Mouse (Mus musculus) liver, embryonic 11.5 days (tissue): ENCODE results near the gene Sp1. TPM values are rescaled to one million over a fixed set of nuclear protein-coding genes. Genes with fewer than 3 reads are reported as not detected.

Experiments used
- ATAC-seq: fragments of 200-750 bp; cut with Nextera tagmentation; replicated peaks from 2 replicates; pipeline ENCODE4 v1.8.0; 2017; ENCODE audit warnings: moderate number of reproducible peaks, mild to moderate bottlenecking, moderate TSS enrichment, moderate library complexity; ENCODE audit not compliant: low FRiP score
- DNase-seq: peaks from one replicate; pipeline ENCODE4 v3.0.0-alpha.2; 2017; ENCODE audit warnings: low spot score
- H3K27ac ChIP-seq: fragments of 300-500 bp; sonication (generic); 2 replicates; pipeline ENCODE4 v1.5.1; 2014; ENCODE audit warnings: mild to moderate bottlenecking, low read depth, low read length, control low read depth
- H3K27me3 ChIP-seq: fragments of 300-500 bp; sonication (generic); replicated peaks from 2 replicates; pipeline ENCODE4 v1.6.1; 2014; ENCODE audit warnings: low read length, mixed read lengths; ENCODE audit not compliant: control insufficient read depth, insufficient read depth
- H3K36me3 ChIP-seq: fragments of 300-500 bp; sonication (generic); 2 replicates; pipeline ENCODE4 v1.6.1; 2014; ENCODE audit warnings: mild to moderate bottlenecking, low read length, moderate library complexity, mixed read lengths; ENCODE audit not compliant: control insufficient read depth, insufficient read depth
- H3K4me1 ChIP-seq: fragments of 300-500 bp; sonication (generic); replicated peaks from 2 replicates; pipeline ENCODE4 v1.6.1; 2014; ENCODE audit warnings: low read length, mixed read lengths; ENCODE audit not compliant: control insufficient read depth, insufficient read depth
- H3K4me2 ChIP-seq: fragments of 300-500 bp; sonication (generic); 2 replicates; pipeline ENCODE4 v1.6.1; 2014; ENCODE audit warnings: mild to moderate bottlenecking, control low read depth, moderate library complexity
- H3K4me3 ChIP-seq: fragments of 300-500 bp; sonication (generic); 2 replicates; pipeline ENCODE4 v1.5.1; 2014; ENCODE audit warnings: low read depth, low read length, control low read depth
- H3K9ac ChIP-seq: fragments of 300-500 bp; sonication (generic); 2 replicates; pipeline ENCODE4 v1.6.1; 2014; ENCODE audit warnings: low read depth, low read length, control low read depth
- H3K9me3 ChIP-seq: fragments of 300-500 bp; sonication (generic); 2 replicates; pipeline ENCODE4 v1.6.1; 2016; ENCODE audit warnings: low read length, inconsistent platforms, mixed read lengths; ENCODE audit not compliant: control insufficient read depth
- WGBS: fragments of 180-500 bp; shearing (Covaris S2); extraction: QIAGEN DNeasy Blood & Tissue Kit; methylation state at CpG from one replicate; pipeline ENCODE4 v1.1.7; 2014; 5-methylcytosine and 5-hydroxymethylcytosine counted together
- polyA plus RNA-seq: library from polyadenylated mRNA; unstranded; fragments of >200 nt; fragmentation: Nextera tagmentation; extraction: Ambion mirVana; gene quantifications from 2 replicates; pipeline ENCODE4 v1.2.1, GENCODE M21; 2014

The Sp1 gene
- polyA plus RNA-seq, 1 experiment from 2014 or later: 9.7 TPM

GRCm38 (mm10) chr15:102458904-102459317 is 53.0 kb downstream of the Sp1 start, which contains the start of gene Prr13:
Gene Prr13, plus strand, starts transcription at chr15:102459028.
- WGBS: under 1% methylated on average over 19 of the region's 19 CpGs
- ATAC-seq: peak; percentile 79

GRCm38 (mm10) chr15:102459381-102459780 is 53.4 kb downstream of the Sp1 start:
- peaks cover 26% of the 10 kb centered on the region for H3K4me1 ChIP-seq
- peak; percentile 21; the same call in 1 of the 2 replicates for ATAC-seq
- 22% methylated on average over 6 of the region's 6 CpGs for WGBS

More at GRCm38 (mm10) chr15:102458904-102459317, 53.0 kb downstream of the Sp1 start, which contains the start of gene Prr13:
- Histone ChIP-seq H3K27me3 (no peaks in the 10 kb centered on the region), H3K9me3 (no peaks in the 10 kb centered on the region), H3K4me2 (peak within 1 kb of the TSS; percentile 72), H3K27ac (peak within 1 kb of the TSS; percentile 93), H3K4me3 (peak within 1 kb of the TSS; percentile 62), H3K36me3 (peaks cover 4% of the 10 kb centered on the region; the same call in 1 of the 2 replicates), H3K4me1 (peaks cover 26% of the 10 kb centered on the region), H3K9ac (peak within 1 kb of the TSS; percentile 65)
- peak; percentile 81 for DNase-seq

GRCm38 (mm10) chr15:102459847-102460246 is 53.9 kb downstream of the Sp1 start:
- Histone ChIP-seq H3K4me3 (peak overlapping the region; percentile 62), H3K27ac (peak overlapping the region; percentile 93), H3K36me3 (peaks cover 4% of the 10 kb centered on the region; the same call in 1 of the 2 replicates), H3K4me2 (peak overlapping the region; percentile 72), H3K27me3 (no peaks in the 10 kb centered on the region), H3K9ac (peak overlapping the region; percentile 46), H3K4me1 (peaks cover 26% of the 10 kb centered on the region), H3K9me3 (no peaks in the 10 kb centered on the region)
- peak; percentile 69 for ATAC-seq
- no peak for DNase-seq
- 26% methylated on average over 5 of the region's 5 CpGs for WGBS

More at GRCm38 (mm10) chr15:102459381-102459780, 53.4 kb downstream of the Sp1 start:
- DNase-seq: no peak
- peak overlapping the region; percentile 93 for H3K27ac ChIP-seq
- peak overlapping the region; percentile 65 for H3K9ac ChIP-seq
- H3K9me3 ChIP-seq: no peaks in the 10 kb centered on the region
- no peaks in the 10 kb centered on the region for H3K27me3 ChIP-seq
- H3K4me2 ChIP-seq: peak overlapping the region; percentile 72
- peak overlapping the region; percentile 62 for H3K4me3 ChIP-seq
- peaks cover 4% of the 10 kb centered on the region; the same call in 1 of the 2 replicates for H3K36me3 ChIP-seq

- peaks cover 26% of the 10 kb centered on the region for H3K4me1 ChIP-seq
- H3K4me2 ChIP-seq: peak overlapping the region; percentile 72
- 68% methylated on average over 12 of the region's 12 CpGs for WGBS
- peak overlapping the region; percentile 62 for H3K4me3 ChIP-seq
- ATAC-seq (no peak), DNase-seq (no peak)
- peaks cover 4% of the 10 kb centered on the region; the same call in 1 of the 2 replicates for H3K36me3 ChIP-seq
- no peaks in the 10 kb centered on the region for H3K9me3 ChIP-seq
- peak overlapping the region; percentile 93 for H3K27ac ChIP-seq
- peak overlapping the region; percentile 46 for H3K9ac ChIP-seq
- no peaks in the 10 kb centered on the region for H3K27me3 ChIP-seq
These were observed 54.5 kb downstream of the Sp1 start for GRCm38 (mm10) chr15:102460409-102460808.

- Histone ChIP-seq H3K36me3 (peaks cover 4% of the 10 kb centered on the region; the same call in 1 of the 2 replicates), H3K4me3 (peak overlapping the region; percentile 62), H3K9ac (peak overlapping the region; percentile 46), H3K27me3 (no peaks in the 10 kb centered on the region), H3K4me1 (peaks cover 26% of the 10 kb centered on the region), H3K27ac (peak overlapping the region; percentile 93), H3K9me3 (no peaks in the 10 kb centered on the region), H3K4me2 (peak overlapping the region; percentile 72)
- no peak for DNase-seq
- 34% methylated on average over 4 of the region's 4 CpGs for WGBS
- no peak for ATAC-seq
These were observed 55.0 kb downstream of the Sp1 start for GRCm38 (mm10) chr15:102460971-102461370.

- WGBS: 80% methylated on average over 9 of the region's 9 CpGs
- Histone ChIP-seq H3K36me3 (peaks cover 4% of the 10 kb centered on the region; the same call in 1 of the 2 replicates), H3K9me3 (no peaks in the 10 kb centered on the region), H3K4me1 (peaks cover 26% of the 10 kb centered on the region), H3K27ac (peak overlapping the region; percentile 37), H3K4me3 (peak overlapping the region; percentile 62), H3K9ac (peak overlapping the region; percentile 44; the same call in 1 of the 2 replicates), H3K27me3 (no peaks in the 10 kb centered on the region), H3K4me2 (peak overlapping the region; percentile 72)
- ATAC-seq (no peak), DNase-seq (no peak)
These were observed 55.6 kb downstream of the Sp1 start for GRCm38 (mm10) chr15:102461430-102462075.

GRCm38 (mm10) chr15:102463666-102464065 is 57.7 kb downstream of the Sp1 start:
- Histone ChIP-seq H3K4me1 (peaks cover 18% of the 10 kb centered on the region), H3K4me3 (no peak overlapping the region), H3K9me3 (no peaks in the 10 kb centered on the region), H3K27me3 (no peaks in the 10 kb centered on the region), H3K27ac (no peak overlapping the region), H3K9ac (no peak overlapping the region), H3K4me2 (no peak overlapping the region), H3K36me3 (peaks cover 10% of the 10 kb centered on the region)
- DNase-seq (no peak), ATAC-seq (no peak)

GRCm38 (mm10) chr15:102468675-102469370 is 62.9 kb downstream of the Sp1 start:
- DNase-seq (no peak), ATAC-seq (no peak)
- Histone ChIP-seq H3K36me3 (peaks cover 12% of the 10 kb centered on the region), H3K4me1 (peaks cover 9% of the 10 kb centered on the region), H3K9ac (no peak overlapping the region), H3K4me2 (no peak overlapping the region), H3K27me3 (no peaks in the 10 kb centered on the region), H3K9me3 (no peaks in the 10 kb centered on the region), H3K27ac (no peak overlapping the region), H3K4me3 (no peak overlapping the region)
- WGBS: 95% methylated on average over 9 of the region's 9 CpGs
